Comparison of ENCODE assay signal across 20 mouse cellular contexts in genomic region chr16:12890545-12890944, GRCm38 (mm10).
"Had no signal": no experiment of that assay in that cellular context is flagged by ENCODE, and none has a peak within 500 bp of the region (broad histone marks: within the 10 kb centered on the region; RNA-seq: fewer than 3 reads in every experiment).

No protein-coding gene starts in this region.

- H3K27me3 ChIP-seq: liver, embryonic 15.5 days; lung, embryonic 15.5 days; megakaryocyte, embryonic 14.5 days; midbrain, embryonic 13.5 days; neural tube, embryonic 13.5 days; stomach, embryonic 15.5 days had no signal

- H3K36me3 ChIP-seq: liver, embryonic 15.5 days; lung, embryonic 15.5 days; midbrain, embryonic 13.5 days; neural tube, embryonic 13.5 days; stomach, embryonic 15.5 days had no signal

- H3K4me1 ChIP-seq: liver, embryonic 15.5 days; megakaryocyte, embryonic 14.5 days; stomach, embryonic 15.5 days had no signal

- H3K4me2 ChIP-seq: liver, embryonic 15.5 days; lung, embryonic 15.5 days; midbrain, embryonic 11.5 days; midbrain, embryonic 13.5 days; neural tube, embryonic 13.5 days; stomach, embryonic 15.5 days had no signal

- H3K27ac ChIP-seq: liver, embryonic 15.5 days; lung, embryonic 15.5 days; macrophage; midbrain, embryonic 13.5 days; neural tube, embryonic 13.5 days; stomach, embryonic 15.5 days; stomach, postnatal 0 days had no signal

- ATAC-seq: liver, postnatal 0 days; lung, postnatal 0 days; midbrain, embryonic 13.5 days; midbrain, embryonic 16.5 days had no signal

- H3K4me3 ChIP-seq: liver, embryonic 15.5 days; lung, embryonic 15.5 days; megakaryocyte, embryonic 14.5 days; midbrain, embryonic 13.5 days; myocyte; neural tube, embryonic 13.5 days; stomach, embryonic 15.5 days had no signal

- H3K9ac ChIP-seq: liver, embryonic 15.5 days; liver, postnatal 0 days; lung, embryonic 15.5 days; midbrain, embryonic 13.5 days; neural tube, embryonic 13.5 days; stomach, embryonic 15.5 days had no signal

- H3K9me3 ChIP-seq: liver, embryonic 15.5 days; lung, embryonic 15.5 days; midbrain, embryonic 13.5 days; neural tube, embryonic 13.5 days; stomach, embryonic 15.5 days had no signal

- DNase-seq: liver, postnatal 0 days; lung, adult 2 months; lung, postnatal 14 days; lung, postnatal 36 days; right cerebral cortex, postnatal 14 days; thymus, adult 2 months; thymus, postnatal 25 days; thymus, postnatal 4 days had no signal
